Mouse (Mus musculus) liver, postnatal 0 days (tissue): ENCODE measurements around the gene Igfbp3.

ENCODE experiments used
- CTCF ChIP-seq: sonication (generic); IDR thresholded peaks from 2 replicates; pipeline ENCODE4 v1.5.1; 2016; ENCODE audit warnings: antibody characterized with exemption, low read depth
- EP300 ChIP-seq: IDR thresholded peaks from 2 replicates; pipeline ENCODE4 v1.6.1; 2016; ENCODE audit warnings: antibody characterized with exemption, low read depth, mild to moderate bottlenecking

GRCm38 (mm10) chr11:7198006-7198405 is 15.7 kb downstream of the Igfbp3 start:
- no peak for TF ChIP-seq CTCF
- TF ChIP-seq EP300: no peak
